Mouse (Mus musculus): ENCODE data around the gene Gm17622.

DNA sequence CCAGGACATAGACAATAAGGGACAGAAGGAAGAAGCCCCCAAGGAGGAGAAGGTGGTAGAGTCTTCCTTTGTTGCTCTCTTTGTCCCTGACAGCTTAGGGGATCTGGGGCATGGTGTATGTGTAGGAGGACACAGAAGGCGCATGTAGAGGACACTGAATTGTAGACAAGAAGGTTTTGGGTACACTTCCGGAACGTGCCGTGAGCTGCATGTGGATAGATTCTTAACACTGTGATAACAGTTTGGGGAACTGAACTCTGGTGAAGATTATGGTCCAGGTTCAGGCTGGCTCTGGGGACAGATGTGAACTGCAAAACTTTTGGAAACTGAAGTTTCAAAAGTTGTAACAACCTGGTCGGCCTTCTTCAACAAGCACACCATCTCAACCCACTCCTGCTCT is 33.0 kb upstream of the Gm17622 start:
- TF ChIP-seq EP300 (IDR thresholded peaks at IDR 0.05; ENCODE audit: low read depth) (no peak), CTCF (IDR thresholded peaks at IDR 0.05; ENCODE audit: low read depth) (no peak)
